Mouse (Mus musculus): ENCODE measurements around the gene Phf24.

DNA sequence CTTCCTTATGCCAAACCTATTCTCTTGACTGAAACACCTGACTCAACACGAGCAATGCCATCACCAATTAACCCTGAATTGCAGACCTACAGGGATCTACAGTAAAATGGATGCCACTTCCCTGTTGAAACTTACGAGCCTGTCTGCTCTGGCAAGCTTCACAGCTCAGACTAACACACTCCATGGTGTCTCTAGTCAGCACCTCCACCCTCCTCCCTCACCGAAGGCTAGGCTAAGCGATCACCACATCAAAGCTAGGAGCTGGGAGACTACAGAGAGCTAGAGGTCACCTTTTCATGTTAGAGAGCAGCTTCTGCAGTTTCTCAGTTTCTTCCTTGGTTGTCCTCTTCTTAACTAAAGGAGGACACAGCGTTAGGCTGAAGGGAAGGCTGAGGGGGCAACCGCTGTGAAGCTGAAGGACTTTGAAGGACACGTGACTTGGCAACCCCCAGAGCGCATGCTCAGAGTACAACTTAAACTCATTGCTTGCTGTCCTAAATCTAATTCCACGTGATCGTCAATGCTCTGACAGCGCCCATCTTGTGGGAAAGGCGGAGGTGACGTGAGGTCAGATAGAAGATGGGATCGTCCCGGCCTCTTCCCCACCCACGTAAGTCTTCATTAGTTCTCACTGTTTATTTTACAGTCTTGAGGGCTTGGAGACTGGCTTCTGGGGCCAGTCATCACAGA, 43.6 kb upstream of the Phf24 start:
- TF ChIP-seq POLR2A (IDR thresholded peaks at IDR 0.05; ENCODE audit: low read depth, low read length) (no peak), CTCF (IDR thresholded peaks at IDR 0.05; ENCODE audit: extremely low read depth, insufficient read depth, insufficient read length, insufficient replicate concordance) (no peak)
